Mouse (Mus musculus) hindbrain, embryonic 10.5 days (tissue): ENCODE measurements at regions not wholly inside any gene's neighbourhood (a gene's known extent, or its start where the extent isn't known, plus 50 kb on each side); places are given as distances from the start of the nearest gene placed in this dataset.

ENCODE experiments used
- DNase-seq: peaks from one replicate; pipeline ENCODE4 v3.0.0-alpha.2; 2017; ENCODE audit warnings: low spot score
- H3K27ac ChIP-seq: fragments of 300-500 bp; sonication (generic); 2 replicates; pipeline ENCODE4 v1.5.1; 2016; ENCODE audit warnings: mild to moderate bottlenecking, moderate library complexity
- H3K27me3 ChIP-seq: fragments of 300-500 bp; sonication (generic); 2 replicates; pipeline ENCODE4 v1.6.1; 2016; ENCODE audit warnings: mild to moderate bottlenecking; ENCODE audit not compliant: poor library complexity, insufficient read depth, severe bottlenecking
- H3K36me3 ChIP-seq: fragments of 300-500 bp; sonication (generic); 2 replicates; pipeline ENCODE4 v1.6.1; 2016; ENCODE audit warnings: mild to moderate bottlenecking, moderate library complexity
- H3K4me1 ChIP-seq: fragments of 300-500 bp; sonication (generic); replicated peaks from 2 replicates; pipeline ENCODE4 v1.6.1; 2016; ENCODE audit warnings: mild to moderate bottlenecking
- H3K4me3 ChIP-seq: fragments of 300-500 bp; sonication (generic); 2 replicates; pipeline ENCODE4 v1.5.1; 2016; ENCODE audit warnings: mild to moderate bottlenecking, moderate library complexity
- H3K9me3 ChIP-seq: fragments of 300-500 bp; sonication (generic); 2 replicates; pipeline ENCODE4 v1.6.1; 2016; ENCODE audit warnings: mild to moderate bottlenecking, moderate library complexity
- WGBS: fragments of 180-500 bp; shearing (Covaris S2); methylation state at CpG from one replicate; pipeline ENCODE4 v1.1.7; 2016; 5-methylcytosine and 5-hydroxymethylcytosine counted together

- WGBS: 90% methylated on average over 6 of the region's 6 CpGs
- no peak overlapping the region for H3K4me3 ChIP-seq
- DNase-seq: no peak
- H3K9me3 ChIP-seq: no peaks in the 10 kb centered on the region
- peaks cover 37% of the 10 kb centered on the region for H3K36me3 ChIP-seq
- peaks cover 59% of the 10 kb centered on the region for H3K4me1 ChIP-seq
- H3K27me3 ChIP-seq: no peaks in the 10 kb centered on the region
- no peak overlapping the region for H3K27ac ChIP-seq
Measured at GRCm38 (mm10) chr17:47150636-47151035, 140.3 kb upstream of the Ubr2 start.

- Histone ChIP-seq H3K9me3 (no peaks in the 10 kb centered on the region), H3K4me3 (no peak overlapping the region), H3K27me3 (no peaks in the 10 kb centered on the region), H3K27ac (no peak overlapping the region), H3K36me3 (peaks cover 37% of the 10 kb centered on the region), H3K4me1 (peaks cover 59% of the 10 kb centered on the region)
- no peak for DNase-seq
- 88% methylated on average over 13 of the region's 13 CpGs for WGBS
Measured at GRCm38 (mm10) chr17:47149662-47150061, 139.3 kb upstream of the Ubr2 start.

- no peaks in the 10 kb centered on the region for H3K9me3 ChIP-seq
- peaks cover 59% of the 10 kb centered on the region for H3K4me1 ChIP-seq
- no peak overlapping the region for H3K4me3 ChIP-seq
- H3K27ac ChIP-seq: no peak overlapping the region
- H3K36me3 ChIP-seq: peaks cover 33% of the 10 kb centered on the region
- no peak for DNase-seq
- 90% methylated on average over 9 of the region's 9 CpGs for WGBS
- no peaks in the 10 kb centered on the region for H3K27me3 ChIP-seq
Measured at GRCm38 (mm10) chr17:47149158-47149557, 138.8 kb upstream of the Ubr2 start.

- no peak for DNase-seq
- Histone ChIP-seq H3K27me3 (no peaks in the 10 kb centered on the region), H3K4me3 (no peak overlapping the region), H3K27ac (no peak overlapping the region), H3K36me3 (peaks cover 18% of the 10 kb centered on the region; the same call in 1 of the 2 replicates), H3K4me1 (peaks cover 67% of the 10 kb centered on the region), H3K9me3 (no peaks in the 10 kb centered on the region)
- WGBS: 95% methylated on average over 4 of the region's 4 CpGs
Measured at GRCm38 (mm10) chr17:47146640-47147039, 136.3 kb upstream of the Ubr2 start.

DNA sequence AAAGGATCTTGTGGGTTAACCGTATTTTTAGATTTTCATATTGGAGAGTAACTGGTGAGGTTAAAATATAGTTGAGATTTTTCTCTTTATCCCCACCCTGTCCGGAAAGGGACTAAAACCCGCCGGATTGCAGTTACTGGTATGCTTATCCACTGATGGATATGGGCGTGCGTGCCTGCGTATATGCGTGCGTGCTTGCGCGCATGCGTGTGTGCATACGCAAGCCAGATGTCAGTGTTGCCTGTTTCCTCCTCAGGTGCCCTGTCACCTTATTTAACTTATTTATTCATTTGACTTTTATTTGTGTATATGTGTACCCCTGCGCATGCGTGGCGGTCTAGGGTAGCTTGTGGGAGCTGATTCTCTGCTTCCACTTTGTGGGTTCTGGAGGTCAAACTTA, 135.2 kb upstream of the Ubr2 start:
- no peak overlapping the region for H3K27ac ChIP-seq
- H3K4me1 ChIP-seq: peaks cover 56% of the 10 kb centered on the region
- H3K4me3 ChIP-seq: no peak overlapping the region
- peaks cover 18% of the 10 kb centered on the region; the same call in 1 of the 2 replicates for H3K36me3 ChIP-seq
- H3K27me3 ChIP-seq: no peaks in the 10 kb centered on the region
- WGBS: 97% methylated on average over 16 of the region's 16 CpGs
- DNase-seq: no peak
- H3K9me3 ChIP-seq: no peaks in the 10 kb centered on the region

GRCm38 (mm10) chr17:47144996-47145395, 134.6 kb upstream of the Ubr2 start:
- 92% methylated on average over 9 of the region's 9 CpGs for WGBS

GRCm38 (mm10) chr17:47144460-47144859, 134.1 kb upstream of the Ubr2 start:
- 91% methylated on average over 7 of the region's 7 CpGs for WGBS
- no peaks in the 10 kb centered on the region for H3K27me3 ChIP-seq
- DNase-seq: no peak
- peaks cover 14% of the 10 kb centered on the region; the same call in 1 of the 2 replicates for H3K36me3 ChIP-seq
- no peaks in the 10 kb centered on the region for H3K9me3 ChIP-seq
- H3K27ac ChIP-seq: no peak overlapping the region
- no peak overlapping the region for H3K4me3 ChIP-seq
- peaks cover 50% of the 10 kb centered on the region for H3K4me1 ChIP-seq

More at GRCm38 (mm10) chr17:47144996-47145395, 134.6 kb upstream of the Ubr2 start:
- H3K4me1 ChIP-seq: peaks cover 51% of the 10 kb centered on the region
- no peak overlapping the region for H3K27ac ChIP-seq
- H3K9me3 ChIP-seq: no peaks in the 10 kb centered on the region
- peaks cover 16% of the 10 kb centered on the region; the same call in 1 of the 2 replicates for H3K36me3 ChIP-seq
- H3K4me3 ChIP-seq: no peak overlapping the region
- DNase-seq: no peak
- no peaks in the 10 kb centered on the region for H3K27me3 ChIP-seq

DNA sequence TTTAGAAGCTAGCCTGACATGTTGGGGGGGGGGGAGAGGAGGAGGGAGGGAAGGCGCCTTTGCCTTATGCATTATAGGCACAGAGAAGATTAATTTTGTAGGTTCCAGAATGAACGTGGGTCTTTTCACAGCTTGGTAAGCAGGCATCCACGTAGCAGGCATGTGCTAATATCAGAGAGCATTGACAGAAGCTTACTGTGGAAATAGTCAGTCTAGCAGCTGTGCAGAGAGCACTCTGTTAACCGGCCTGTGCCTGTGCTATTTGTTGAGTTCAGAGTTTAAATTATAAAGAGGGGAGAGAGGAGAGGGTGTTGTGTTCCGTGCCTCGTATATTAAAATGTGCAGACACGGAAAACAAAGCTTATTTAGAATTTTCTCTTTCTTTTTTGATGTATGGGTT, 133.5 kb upstream of the Ubr2 start:
- no peak for DNase-seq
- Histone ChIP-seq H3K9me3 (no peaks in the 10 kb centered on the region), H3K27me3 (no peaks in the 10 kb centered on the region), H3K4me1 (peaks cover 54% of the 10 kb centered on the region), H3K27ac (peak overlapping the region; percentile 4; the same call in 1 of the 2 replicates), H3K4me3 (no peak overlapping the region), H3K36me3 (peaks cover 13% of the 10 kb centered on the region; the same call in 1 of the 2 replicates)
- WGBS: 83% methylated on average over 7 of the region's 7 CpGs

DNA sequence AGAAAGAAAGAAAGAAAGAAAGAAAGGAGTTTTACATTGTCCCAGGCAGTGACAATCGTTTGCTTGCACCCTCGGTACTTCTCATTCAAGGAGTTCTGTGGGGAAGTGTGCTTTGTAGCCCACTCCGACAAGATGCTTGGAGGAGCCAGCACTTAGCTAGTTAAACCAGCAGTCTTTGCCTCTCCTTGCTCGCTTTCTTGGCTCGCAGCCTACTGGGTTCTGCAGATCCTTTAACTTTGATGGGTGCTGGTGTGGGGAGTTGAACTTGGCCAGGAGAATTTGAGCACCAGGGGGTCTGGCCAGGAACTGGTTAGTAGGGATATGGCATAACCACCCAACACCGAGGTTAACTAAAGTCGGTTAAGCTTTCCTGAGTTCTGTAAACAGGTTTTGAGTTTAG, 132.5 kb upstream of the Ubr2 start:
- peak overlapping the region; percentile 67 for H3K4me3 ChIP-seq
- no peak overlapping the region for H3K27ac ChIP-seq
- H3K36me3 ChIP-seq: peaks cover 8% of the 10 kb centered on the region; the same call in 1 of the 2 replicates
- 31% methylated on average over 7 of the region's 7 CpGs for WGBS
- H3K27me3 ChIP-seq: peaks cover 9% of the 10 kb centered on the region; the same call in 1 of the 2 replicates
- H3K9me3 ChIP-seq: no peaks in the 10 kb centered on the region
- peaks cover 56% of the 10 kb centered on the region for H3K4me1 ChIP-seq
- no peak for DNase-seq

- peaks cover 50% of the 10 kb centered on the region for H3K4me1 ChIP-seq
- no peak for DNase-seq
- H3K27me3 ChIP-seq: peaks cover 9% of the 10 kb centered on the region; the same call in 1 of the 2 replicates
- H3K36me3 ChIP-seq: peaks cover 8% of the 10 kb centered on the region; the same call in 1 of the 2 replicates
- 3% methylated on average over 7 of the region's 7 CpGs for WGBS
- H3K27ac ChIP-seq: peak overlapping the region; percentile 99
- no peaks in the 10 kb centered on the region for H3K9me3 ChIP-seq
- peak overlapping the region; percentile 67 for H3K4me3 ChIP-seq
Measured at GRCm38 (mm10) chr17:47142276-47142675, 131.9 kb upstream of the Ubr2 start.

- H3K36me3 ChIP-seq: peaks cover 8% of the 10 kb centered on the region; the same call in 1 of the 2 replicates
- H3K9me3 ChIP-seq: no peaks in the 10 kb centered on the region
- H3K4me1 ChIP-seq: peaks cover 45% of the 10 kb centered on the region
- H3K27me3 ChIP-seq: peaks cover 9% of the 10 kb centered on the region; the same call in 1 of the 2 replicates
- WGBS: under 1% methylated on average over 12 of the region's 12 CpGs
- DNase-seq: peak; percentile 38
- H3K27ac ChIP-seq: peak overlapping the region; percentile 99
- peak overlapping the region; percentile 67 for H3K4me3 ChIP-seq
Measured at GRCm38 (mm10) chr17:47141843-47142215, 131.5 kb upstream of the Ubr2 start.

DNA sequence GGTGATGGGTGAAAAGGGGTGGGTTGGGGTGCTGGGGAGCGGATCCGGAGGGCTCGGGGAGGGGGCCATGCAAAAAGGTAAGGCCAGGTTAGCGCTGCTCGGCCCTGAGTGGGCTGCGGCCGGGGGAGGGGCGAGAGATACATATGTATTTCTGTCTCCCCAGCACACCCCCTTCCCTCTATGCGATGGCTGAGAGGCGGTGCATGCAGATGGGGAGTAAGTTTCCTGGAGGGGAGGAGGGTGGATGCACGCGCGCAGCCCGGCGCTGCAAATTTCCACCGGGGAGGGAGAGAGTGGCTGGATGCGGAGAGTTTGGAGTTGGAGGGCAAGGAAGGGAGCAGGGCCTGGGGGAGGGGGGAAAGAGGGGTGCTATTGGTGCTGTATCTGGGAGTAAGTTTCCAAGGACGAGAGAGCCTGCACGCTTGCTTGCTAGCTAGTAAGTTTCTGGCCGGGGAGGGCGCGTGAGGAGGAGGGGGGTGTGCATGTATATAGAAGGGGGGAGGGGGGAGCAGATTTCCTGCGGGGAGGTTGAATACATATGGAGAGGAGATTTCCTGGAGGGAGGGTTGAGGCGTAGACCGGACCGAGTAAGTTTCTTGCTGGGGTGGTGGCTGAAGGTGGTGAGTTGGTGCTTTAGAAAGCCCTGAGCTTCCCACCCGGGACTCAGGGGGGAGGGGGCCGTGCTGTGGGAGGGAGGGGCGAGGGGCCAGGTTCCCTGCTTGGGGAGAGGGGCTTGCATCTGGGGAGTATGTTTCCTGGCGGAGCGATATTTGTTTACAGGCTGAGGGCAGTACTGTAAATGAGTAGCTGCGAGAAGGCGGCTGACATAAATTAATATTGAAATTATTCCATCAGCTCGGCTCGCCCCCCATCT, 130.8 kb upstream of the Ubr2 start:
- under 1% methylated on average over 35 of the region's 35 CpGs for WGBS
- H3K4me3 ChIP-seq: peak overlapping the region; percentile 67
- H3K27ac ChIP-seq: peak overlapping the region; percentile 99
- peaks cover 8% of the 10 kb centered on the region; the same call in 1 of the 2 replicates for H3K36me3 ChIP-seq
- H3K4me1 ChIP-seq: peaks cover 44% of the 10 kb centered on the region
- no peaks in the 10 kb centered on the region for H3K9me3 ChIP-seq
- peaks cover 9% of the 10 kb centered on the region; the same call in 1 of the 2 replicates for H3K27me3 ChIP-seq
- peak; percentile 85 for DNase-seq
